Mouse (Mus musculus) MEL (cell line): ENCODE data around the gene Spry1. TPM values are rescaled to one million over a fixed set of nuclear protein-coding genes. Genes with fewer than 3 reads are reported as not detected.

Experiments used
- DNase-seq: peaks from one replicate; pipeline ENCODE4 v3.0.0; 2011; ENCODE audit warnings: low read depth, low spot score
- H3K27ac ChIP-seq: 2 replicates; pipeline ENCODE4 v1.5.1; 2012; ENCODE audit warnings: low read depth, mild to moderate bottlenecking, control low read depth, low read length, moderate library complexity; ENCODE audit not compliant: control insufficient read depth
- H3K27me3 ChIP-seq, 2 experiments: fragments of 150-350 bp in 1 of 2; sonication (generic) in 1 of 2; 2 replicates each; pipeline ENCODE4 v1.6.1; 2012; ENCODE audit warnings: low read length in 2 of 2, mild to moderate bottlenecking in 2 of 2, improper control_type of control experiment in 1 of 2, moderate library complexity in 1 of 2; ENCODE audit not compliant: insufficient read depth in 2 of 2, control insufficient read depth in 1 of 2
- H3K36me3 ChIP-seq, 2 experiments: 2 replicates each; pipeline ENCODE4 v1.6.1; 2012 to 2014; ENCODE audit warnings: low read length in 2 of 2, improper control_type of control experiment in 1 of 2, inconsistent platforms in 1 of 2, mild to moderate bottlenecking in 1 of 2; ENCODE audit not compliant: insufficient read depth in 2 of 2, control insufficient read depth in 1 of 2
- H3K4me1 ChIP-seq, 2 experiments: fragments of 150-350 bp in 1 of 2; sonication (generic) in 1 of 2; 2 replicates each; pipeline ENCODE4 v1.6.1; 2012; ENCODE audit warnings: low read length in 2 of 2, improper control_type of control experiment in 1 of 2, mild to moderate bottlenecking in 1 of 2; ENCODE audit not compliant: insufficient read depth in 2 of 2, control insufficient read depth in 1 of 2
- H3K4me3 ChIP-seq, 2 experiments: fragments of 150-350 bp in 1 of 2; sonication (generic) in 1 of 2; 2 replicates each; pipeline ENCODE4 v1.5.1; 2012; ENCODE audit warnings: low read depth in 2 of 2, low read length in 2 of 2, mild to moderate bottlenecking in 2 of 2, moderate library complexity in 2 of 2, control low read depth in 1 of 2, improper control_type of control experiment in 1 of 2; ENCODE audit not compliant: control insufficient read depth in 1 of 2, insufficient read depth in 1 of 2
- H3K79me2 ChIP-seq: 2 replicates; pipeline ENCODE4 v1.6.1; 2012; ENCODE audit warnings: mild to moderate bottlenecking, low read length, moderate library complexity; ENCODE audit not compliant: control insufficient read depth, poor library complexity, insufficient read depth
- H3K9ac ChIP-seq: 2 replicates; pipeline ENCODE4 v1.6.1; 2012; ENCODE audit warnings: low read depth, mild to moderate bottlenecking, control low read depth, low read length, moderate library complexity; ENCODE audit not compliant: control insufficient read depth, poor library complexity, severe bottlenecking
- H3K9me3 ChIP-seq: fragments of 150-350 bp; sonication (generic); replicated peaks from 2 replicates; pipeline ENCODE4 v1.6.1; 2012; ENCODE audit warnings: mild to moderate bottlenecking, low read length, improper control_type of control experiment, moderate library complexity; ENCODE audit not compliant: insufficient read depth
- BHLHE40 ChIP-seq: IDR thresholded peaks from 2 replicates; pipeline ENCODE4 v1.6.1; 2012; ENCODE audit warnings: low read depth, mild to moderate bottlenecking, inconsistent platforms, low read length, improper control_type of control experiment, borderline replicate concordance
- CHD1 ChIP-seq: IDR thresholded peaks from 2 replicates; pipeline ENCODE4 v1.6.1; 2012; ENCODE audit warnings: low read depth, mild to moderate bottlenecking, inconsistent platforms, low read length, improper control_type of control experiment
- CHD2 ChIP-seq: IDR thresholded peaks from 2 replicates; pipeline ENCODE4 v1.6.1; 2011; ENCODE audit warnings: low read length, improper control_type of control experiment
- CTCF ChIP-seq, 3 experiments: IDR thresholded peaks in 2 of 3; conservative IDR thresholded peaks in 1 of 3; 2 replicates each; pipeline ENCODE4 v1.5.1; 2011 to 2012; ENCODE audit warnings: low read length in 3 of 3, low read depth in 2 of 3, mild to moderate bottlenecking in 2 of 3, improper control_type of control experiment in 1 of 3, inconsistent platforms in 1 of 3, mixed read lengths in 1 of 3, moderate library complexity in 1 of 3; ENCODE audit not compliant: control insufficient read depth in 1 of 3, insufficient read depth in 1 of 3, poor library complexity in 1 of 3, severe bottlenecking in 1 of 3
- EP300 ChIP-seq, 2 experiments: IDR thresholded peaks; 2 replicates each; pipeline ENCODE4 v1.6.1; 2011; ENCODE audit warnings: improper control_type of control experiment in 2 of 2, low read length in 2 of 2, low read depth in 1 of 2, mild to moderate bottlenecking in 1 of 2
- GABPA ChIP-seq: IDR thresholded peaks from 2 replicates; pipeline ENCODE4 v1.6.1; 2012; ENCODE audit warnings: low read depth, mild to moderate bottlenecking, inconsistent platforms, low read length, improper control_type of control experiment, moderate library complexity
- GATA1 ChIP-seq: IDR thresholded peaks from 2 replicates; pipeline ENCODE4 v1.6.1; 2011; ENCODE audit warnings: low read depth, low read length, improper control_type of control experiment
- HCFC1 ChIP-seq: IDR thresholded peaks from 2 replicates; pipeline ENCODE4 v1.6.1; 2012; ENCODE audit warnings: low read depth, mild to moderate bottlenecking, inconsistent platforms, low read length, improper control_type of control experiment, moderate library complexity
- JUND ChIP-seq: IDR thresholded peaks from 2 replicates; pipeline ENCODE4 v1.6.1; 2011; ENCODE audit warnings: low read depth, mild to moderate bottlenecking, improper control_type of control experiment, low read length
- KAT2A ChIP-seq: conservative IDR thresholded peaks from 2 replicates; pipeline ENCODE4 v1.6.1; 2012; ENCODE audit warnings: low read depth, low read length, improper control_type of control experiment, inconsistent platforms
- MAFK ChIP-seq: IDR thresholded peaks from 2 replicates; pipeline ENCODE4 v1.6.1; 2011; ENCODE audit warnings: low read depth, mild to moderate bottlenecking, low read length, improper control_type of control experiment, borderline replicate concordance
- MAX ChIP-seq: IDR thresholded peaks from 2 replicates; pipeline ENCODE4 v1.6.1; 2011; ENCODE audit warnings: low read length, improper control_type of control experiment
- MAZ ChIP-seq: IDR thresholded peaks from 2 replicates; pipeline ENCODE4 v1.6.1; 2012; ENCODE audit warnings: low read depth, mild to moderate bottlenecking, inconsistent platforms, low read length, improper control_type of control experiment
- MEF2A ChIP-seq: IDR thresholded peaks from 2 replicates; pipeline ENCODE4 v1.6.1; 2014; ENCODE audit warnings: low read depth, mild to moderate bottlenecking, inconsistent platforms, low read length, improper control_type of control experiment; ENCODE audit not compliant: poor library complexity, insufficient replicate concordance, severe bottlenecking; ENCODE audit errors: extremely low read depth
- NELFE ChIP-seq: IDR thresholded peaks from 2 replicates; pipeline ENCODE4 v1.6.1; 2011; ENCODE audit warnings: low read depth, low read length, improper control_type of control experiment
- POLR2A ChIP-seq, 2 experiments: IDR thresholded peaks; 2 replicates each; pipeline ENCODE4 v1.6.1; 2011 to 2012; ENCODE audit warnings: low read length in 2 of 2, mild to moderate bottlenecking in 2 of 2, control low read depth in 1 of 2, improper control_type of control experiment in 1 of 2, low read depth in 1 of 2, moderate library complexity in 1 of 2; ENCODE audit not compliant: control insufficient read depth in 1 of 2, insufficient read depth in 1 of 2, poor library complexity in 1 of 2
- POLR2AphosphoS2 ChIP-seq: IDR thresholded peaks from 2 replicates; pipeline ENCODE4 v1.6.1; 2011; ENCODE audit warnings: low read length, improper control_type of control experiment
- POLR2AphosphoS5 ChIP-seq: IDR thresholded peaks from 2 replicates; pipeline ENCODE4 v1.6.1; 2012; ENCODE audit warnings: low read depth, borderline replicate concordance, mild to moderate bottlenecking, inconsistent platforms, low read length, moderate library complexity, mixed read lengths
- RCOR1 ChIP-seq: IDR thresholded peaks from 2 replicates; pipeline ENCODE4 v1.6.1; 2012; ENCODE audit warnings: low read depth, mild to moderate bottlenecking, inconsistent platforms, low read length, improper control_type of control experiment
- SIN3A ChIP-seq: IDR thresholded peaks from 2 replicates; pipeline ENCODE4 v1.6.1; 2012; ENCODE audit warnings: low read length, improper control_type of control experiment, inconsistent platforms
- SMC3 ChIP-seq: IDR thresholded peaks from 2 replicates; pipeline ENCODE4 v1.6.1; 2011; ENCODE audit warnings: low read depth, low read length, improper control_type of control experiment
- TAL1 ChIP-seq: IDR thresholded peaks from 2 replicates; pipeline ENCODE4 v1.6.1; 2012; ENCODE audit warnings: mild to moderate bottlenecking, inconsistent platforms, low read length, moderate library complexity, mixed read lengths
- TBP ChIP-seq: IDR thresholded peaks from 2 replicates; pipeline ENCODE4 v1.8.0; 2011; ENCODE audit warnings: low read depth, low read length, improper control_type of control experiment
- TCF12 ChIP-seq: IDR thresholded peaks from 2 replicates; pipeline ENCODE4 v1.6.1; 2014; ENCODE audit warnings: low read depth, mild to moderate bottlenecking, inconsistent platforms, low read length, improper control_type of control experiment, moderate library complexity
- UBTF ChIP-seq: IDR thresholded peaks from 2 replicates; pipeline ENCODE4 v1.6.1; 2012; ENCODE audit warnings: low read depth, mild to moderate bottlenecking, inconsistent platforms, low read length, improper control_type of control experiment, moderate library complexity, borderline replicate concordance; ENCODE audit not compliant: insufficient read depth
- USF1 ChIP-seq: IDR thresholded peaks from 2 replicates; pipeline ENCODE4 v1.6.1; 2014; ENCODE audit warnings: low read depth, mild to moderate bottlenecking, inconsistent platforms, low read length, improper control_type of control experiment, moderate library complexity
- USF2 ChIP-seq, 2 experiments: IDR thresholded peaks; 2 replicates each; pipeline ENCODE4 v1.6.1; 2011 to 2012; ENCODE audit warnings: improper control_type of control experiment in 2 of 2, low read length in 2 of 2, borderline replicate concordance in 1 of 2, inconsistent platforms in 1 of 2, low read depth in 1 of 2, mild to moderate bottlenecking in 1 of 2; ENCODE audit not compliant: insufficient read depth in 1 of 2
- ZC3H11A ChIP-seq: IDR thresholded peaks from 2 replicates; pipeline ENCODE4 v1.6.1; 2012; ENCODE audit warnings: low read depth, mild to moderate bottlenecking, inconsistent platforms, low read length, improper control_type of control experiment
- ZMIZ1 ChIP-seq: IDR thresholded peaks from 2 replicates; pipeline ENCODE4 v1.6.1; 2012; ENCODE audit warnings: low read depth, mild to moderate bottlenecking, inconsistent platforms, low read length, improper control_type of control experiment, moderate library complexity
- ZNF384 ChIP-seq: IDR thresholded peaks from 2 replicates; pipeline ENCODE4 v1.6.1; 2012; ENCODE audit warnings: low read depth, mild to moderate bottlenecking, inconsistent platforms, low read length, improper control_type of control experiment
- polyA plus RNA-seq, 2 experiments: library from polyadenylated mRNA; stranded (reverse) in 1 of 2; unstranded in 1 of 2; fragments of >175 nt in 1 of 2; fragments of >200 nt in 1 of 2; gene quantifications; 2 replicates each; pipeline versions ENCODE4 v1.2.1 to v1.2.4; 2012; ENCODE audit warnings: low replicate concordance in 2 of 2, low read depth in 1 of 2; ENCODE audit not compliant: insufficient read length in 2 of 2, insufficient read depth in 1 of 2, missing spikeins in 1 of 2
- total RNA-seq: library from RNA; depleted of rRNA; stranded (reverse); fragments of 300-350 nt; gene quantifications from 2 replicates; pipeline ENCODE4 v1.2.3, GENCODE M21; 2012

The Spry1 gene
- total and polyA plus RNA-seq, 3 experiments, result 0.31 TPM; not detected in 2

DNA sequence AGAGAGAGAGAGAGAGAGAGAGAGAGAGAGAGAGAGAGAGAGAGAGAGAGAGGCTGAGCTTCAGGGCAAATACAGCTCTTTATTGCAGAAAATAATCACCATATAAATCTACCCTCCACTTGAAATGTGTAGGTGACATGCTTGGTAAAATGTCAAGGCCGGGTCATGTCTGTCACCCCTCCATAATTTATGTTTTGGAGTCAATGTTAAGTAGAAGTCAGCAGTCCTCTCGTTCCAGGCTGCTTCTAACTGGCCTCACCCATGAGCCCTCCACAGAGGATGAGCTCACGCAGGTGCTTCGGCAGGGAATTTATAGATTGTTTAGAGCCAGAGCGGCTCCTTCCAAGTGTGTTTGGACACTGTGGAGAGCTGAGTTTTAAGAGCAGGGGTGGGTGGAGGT lies 18.4 kb downstream of the Spry1 start:
- peaks cover 5 to 13% of the 10 kb centered on the region in 2 experiments; a peak in 3 of 4 replicates for H3K4me1 ChIP-seq
- TF ChIP-seq POLR2AphosphoS5, result no peak
- TF ChIP-seq CHD2, result no peak
- TF ChIP-seq KAT2A, result no peak
- TF ChIP-seq MEF2A, result no peak
- no peak for TF ChIP-seq USF1
- no peak for TF ChIP-seq NELFE
- TF ChIP-seq UBTF, result no peak
- no peak for TF ChIP-seq BHLHE40
- no peak for TF ChIP-seq ZNF384
- no peak for TF ChIP-seq GATA1
- TF ChIP-seq POLR2A (IDR thresholded peaks at IDR 0.05; ENCODE audit: control insufficient read depth in 1 of 2, insufficient read depth in 1 of 2, low read depth in 1 of 2, low read length in 2 of 2, poor library complexity in 1 of 2), result no peak

DNA sequence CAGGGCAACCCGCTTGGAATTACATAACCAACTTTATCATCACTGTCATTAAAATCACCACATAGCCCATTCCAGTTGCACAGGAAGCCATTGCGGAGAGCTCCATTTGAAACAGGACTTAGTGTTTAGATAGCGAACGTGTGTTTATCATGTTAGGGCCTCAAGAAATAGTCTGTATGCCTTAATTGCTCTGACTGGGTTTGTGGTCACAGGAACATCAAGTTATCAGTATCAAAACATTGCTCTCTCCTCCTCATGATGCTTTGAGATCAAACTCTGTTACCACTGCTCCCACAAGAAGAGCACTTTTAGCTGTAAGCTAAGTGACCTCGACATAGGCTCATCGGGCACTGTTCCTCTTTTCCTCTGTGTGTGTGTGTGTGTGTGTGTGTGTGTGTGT lies 19.9 kb downstream of the Spry1 start:
- H3K27ac ChIP-seq, result peak overlapping the region; percentile 37; the same call in 1 of the 2 replicates
- H3K4me3 ChIP-seq, result no peak overlapping the region
- DNase-seq, result peak; percentile 87
- H3K27me3 ChIP-seq, result no peaks in the 10 kb centered on the region
- no peaks in the 10 kb centered on the region for H3K9me3 ChIP-seq
- H3K79me2 ChIP-seq, result no peaks in the 10 kb centered on the region
- peaks cover 5 to 8% of the 10 kb centered on the region in 2 experiments; a peak in 3 of 4 replicates for H3K4me1 ChIP-seq
- no peak overlapping the region for H3K9ac ChIP-seq
- H3K36me3 ChIP-seq, result peaks cover 0 to 13% of the 10 kb centered on the region in 2 experiments; a peak in 2 of 4 replicates
- TF ChIP-seq USF2 (IDR thresholded peaks at IDR 0.05; ENCODE audit: borderline replicate concordance in 1 of 2, insufficient read depth in 1 of 2, low read depth in 1 of 2, low read length in 2 of 2), result no peak
- TF ChIP-seq SIN3A, result peak; percentile 50; the same call in 1 of the 2 replicates
- peak; percentile 92 for TF ChIP-seq RCOR1
- TF ChIP-seq MAFK, result no peak; the same call in 1 of the 2 replicates
- TF ChIP-seq BHLHE40, result peak; percentile 20; the same call in 1 of the 2 replicates
- no peak for TF ChIP-seq GABPA
- TF ChIP-seq ZC3H11A, result no peak
- TF ChIP-seq MEF2A, result no peak
- no peak for TF ChIP-seq CTCF (IDR thresholded peaks at IDR 0.05 in 2 of 3, conservative IDR thresholded peaks at IDR 0.05 in 1 of 3; ENCODE audit: control insufficient read depth in 1 of 3, insufficient read depth in 1 of 3, low read depth in 2 of 3, low read length in 3 of 3, poor library complexity in 1 of 3, severe bottlenecking in 1 of 3)
- TF ChIP-seq ZMIZ1, result no peak
- no peak for TF ChIP-seq UBTF
- TF ChIP-seq EP300 (IDR thresholded peaks at IDR 0.05; ENCODE audit: low read depth in 1 of 2, low read length in 2 of 2), result peak; percentile 81 to 88
- TF ChIP-seq NELFE, result no peak
- TF ChIP-seq HCFC1, result no peak
- TF ChIP-seq MAX, result no peak
- TF ChIP-seq SMC3, result no peak
- no peak for TF ChIP-seq POLR2AphosphoS2
- TF ChIP-seq TCF12, result peak; percentile 70
- no peak for TF ChIP-seq ZNF384
- no peak for TF ChIP-seq CHD1
- no peak for TF ChIP-seq JUND
- no peak for TF ChIP-seq CHD2
- 0 out of 2 replicates have a peak, but pooled peaks have one; percentile 33 for TF ChIP-seq TBP
- TF ChIP-seq POLR2AphosphoS5, result no peak
- no peak for TF ChIP-seq KAT2A
- TF ChIP-seq TAL1, result peak; percentile 88
- no peak for TF ChIP-seq MAZ

More for the DNA sequence above, 18.4 kb downstream of the Spry1 start:
- Histone ChIP-seq H3K27ac (no peak overlapping the region), H3K27me3 (no peaks in the 10 kb centered on the region), H3K9ac (no peak overlapping the region), H3K9me3 (no peaks in the 10 kb centered on the region), H3K79me2 (no peaks in the 10 kb centered on the region; the same call in 1 of the 2 replicates), H3K36me3 (peaks cover 0 to 15% of the 10 kb centered on the region in 2 experiments; a peak in 2 of 4 replicates), H3K4me3 (no peak overlapping the region)
- no peak for DNase-seq
